Mouse (Mus musculus) testis, adult 2 months (tissue): ENCODE measurements around the gene Mrps34. TPM values are rescaled to one million over a fixed set of nuclear protein-coding genes. Genes with fewer than 3 reads are reported as not detected.

Experiments
- H3K27ac ChIP-seq: fragments of 200-500 bp; 2 replicates; pipeline ENCODE4 v1.5.1; 2012; ENCODE audit warnings: low read depth, low read length; ENCODE audit not compliant: control insufficient read depth, insufficient read depth
- H3K27me3 ChIP-seq: fragments of 200-500 bp; 2 replicates; pipeline ENCODE4 v1.6.1; 2012; ENCODE audit warnings: mild to moderate bottlenecking, low read length, moderate library complexity; ENCODE audit not compliant: control insufficient read depth, insufficient read depth
- H3K36me3 ChIP-seq: fragments of 200-500 bp; 2 replicates; pipeline ENCODE4 v1.6.1; 2012; ENCODE audit warnings: mild to moderate bottlenecking, low read length; ENCODE audit not compliant: control insufficient read depth, insufficient read depth
- H3K4me1 ChIP-seq: fragments of 200-500 bp; 2 replicates; pipeline ENCODE4 v1.6.1; 2012; ENCODE audit warnings: low read length; ENCODE audit not compliant: control insufficient read depth, insufficient read depth
- H3K4me3 ChIP-seq: fragments of 200-500 bp; 2 replicates; pipeline ENCODE4 v1.5.1; 2012; ENCODE audit warnings: low read depth, mild to moderate bottlenecking, low read length, moderate library complexity, mixed read lengths; ENCODE audit not compliant: control insufficient read depth
- CTCF ChIP-seq: fragments of 200-500 bp; IDR thresholded peaks from 2 replicates; pipeline ENCODE4 v1.5.1; 2012; ENCODE audit warnings: low read depth, mild to moderate bottlenecking, inconsistent platforms, low read length, moderate library complexity; ENCODE audit not compliant: control insufficient read depth, insufficient read depth, insufficient replicate concordance
- POLR2A ChIP-seq: fragments of 200-500 bp; IDR thresholded peaks from 2 replicates; pipeline ENCODE4 v1.6.1; 2012; ENCODE audit warnings: low read depth, mild to moderate bottlenecking, inconsistent platforms, low read length, moderate library complexity; ENCODE audit not compliant: control insufficient read depth
- polyA plus RNA-seq: library from polyadenylated mRNA; depleted of rRNA; stranded (reverse); fragments of >200 nt; gene quantifications from 2 replicates; pipeline ENCODE4 v1.2.3, GENCODE M21; 2012; rRNA removed

The Mrps34 gene
- polyA plus RNA-seq: 45.9 and 56.7 TPM in 2 replicates

GRCm38 (mm10) chr17:24894995-24895547, at the start of gene Mrps34, which contains the start of gene Eme2:
Gene Mrps34 (plus strand): TSS chr17:24895116.
Gene Eme2 (minus strand): TSS chr17:24895087.
- Histone ChIP-seq H3K27ac (peak within 1 kb of the TSS; percentile 41), H3K36me3 (peaks cover 2% of the 10 kb centered on the region; the same call in 1 of the 2 replicates), H3K27me3 (no peaks in the 10 kb centered on the region), H3K4me3 (peak within 1 kb of the TSS; percentile 91), H3K4me1 (peaks cover 20% of the 10 kb centered on the region)
- TF ChIP-seq CTCF (no peak), POLR2A (peak; percentile 58)

- Histone ChIP-seq H3K4me3 (no peak overlapping the region), H3K27ac (no peak overlapping the region), H3K4me1 (no peaks in the 10 kb centered on the region; the same call in none of the 2 replicates), H3K36me3 (no peaks in the 10 kb centered on the region), H3K27me3 (no peaks in the 10 kb centered on the region)
- TF ChIP-seq CTCF (no peak), POLR2A (no peak)
These were observed 47.5 kb upstream of the Mrps34 start for GRCm38 (mm10) chr17:24847386-24847785.

DNA sequence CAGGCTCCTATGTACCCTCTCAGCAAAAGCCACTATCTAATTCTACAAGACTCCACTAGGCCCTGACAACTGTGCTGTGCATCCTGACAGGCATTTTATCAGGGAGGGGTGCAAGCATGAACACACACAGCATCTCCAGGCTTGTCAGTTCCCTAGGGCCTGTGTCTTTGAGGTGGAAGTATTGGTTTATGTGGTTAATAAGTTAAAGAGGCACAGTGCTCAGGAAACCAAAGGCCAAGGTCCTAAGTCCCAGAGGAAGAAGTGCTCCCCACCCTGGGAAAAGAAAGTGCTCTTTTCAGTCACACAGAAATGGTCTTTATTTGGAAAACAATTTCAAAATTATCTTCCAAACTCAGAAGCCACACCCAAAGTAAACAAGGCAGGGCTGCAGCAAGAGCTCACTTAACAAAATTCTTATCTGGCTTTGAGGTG, 46.3 kb upstream of the Mrps34 start:
- no peak overlapping the region for H3K27ac ChIP-seq

DNA sequence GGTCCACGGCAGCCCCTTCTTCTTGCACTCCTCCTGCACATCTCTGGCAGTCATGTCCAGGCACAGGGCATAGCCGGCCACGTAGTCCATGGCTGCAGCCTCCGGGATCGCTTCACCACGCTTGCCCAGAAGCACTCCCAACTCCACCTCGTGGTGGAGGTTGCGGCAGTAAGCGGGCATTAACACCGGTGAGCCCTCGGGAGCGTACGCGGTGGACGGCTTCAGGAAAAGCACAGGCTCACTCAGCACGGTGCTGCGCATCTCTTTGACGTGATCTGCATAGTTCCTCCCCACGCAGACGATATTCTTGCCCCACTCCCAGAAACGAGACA, 45.2 kb upstream of the Mrps34 start:
- Histone ChIP-seq H3K4me3 (peak overlapping the region; percentile 81), H3K36me3 (0 out of 2 replicates have a peak, but pooled peaks cover 2% of the 10 kb centered on the region), H3K27ac (peak overlapping the region; percentile 78), H3K27me3 (no peaks in the 10 kb centered on the region), H3K4me1 (no peaks in the 10 kb centered on the region; the same call in 1 of the 2 replicates)
- TF ChIP-seq CTCF: 0 out of 2 replicates have a peak, but pooled peaks have one; percentile 24
- 0 out of 2 replicates have a peak, but pooled peaks have one; percentile 56 for TF ChIP-seq POLR2A

More for the DNA sequence above, 46.3 kb upstream of the Mrps34 start:
- Histone ChIP-seq H3K4me3 (no peak overlapping the region), H3K36me3 (0 out of 2 replicates have a peak, but pooled peaks cover 2% of the 10 kb centered on the region), H3K27me3 (no peaks in the 10 kb centered on the region), H3K4me1 (no peaks in the 10 kb centered on the region; the same call in none of the 2 replicates)
- TF ChIP-seq CTCF (no peak), POLR2A (no peak)

DNA sequence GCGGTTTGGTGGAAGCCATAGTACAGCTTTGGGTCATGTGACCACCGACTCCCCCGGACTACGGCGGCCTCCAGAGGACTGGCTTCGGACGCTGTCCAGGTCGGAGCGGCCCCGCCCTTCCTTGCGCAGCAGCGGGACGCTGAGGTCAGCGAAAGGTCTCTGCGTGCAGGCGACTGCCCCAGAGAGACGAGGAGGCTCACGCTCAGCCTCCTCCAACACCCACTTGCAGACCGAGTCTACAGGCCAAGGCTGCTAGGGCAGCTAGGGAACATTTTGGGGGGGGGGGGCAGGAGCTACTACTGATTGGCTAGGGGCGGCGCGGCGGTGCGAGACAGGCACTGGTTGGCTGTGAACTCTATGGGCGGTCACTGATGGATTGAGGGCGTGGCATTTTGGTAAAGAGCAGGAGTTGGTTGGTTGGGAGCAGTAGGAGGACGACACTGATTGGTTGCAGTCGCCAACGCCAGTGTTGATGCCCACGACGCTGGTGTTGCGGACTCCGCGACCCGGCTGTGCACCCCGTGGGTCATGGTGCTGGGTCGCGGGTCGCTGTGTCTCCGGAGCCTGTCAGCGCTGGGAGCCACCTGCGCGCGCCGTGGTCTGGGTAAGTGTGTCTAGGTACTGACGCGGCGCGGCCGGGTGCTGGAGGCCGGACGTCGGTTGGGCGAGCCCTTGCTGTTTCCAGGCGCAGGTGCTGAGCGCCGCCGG, 44.7 kb upstream of the Mrps34 start, which contains the start of gene Fahd1:
Fahd1 (minus strand) TSS at position 300 of the 708 bp plus-strand sequence.
- TF ChIP-seq POLR2A (peak; percentile 39; the same call in 1 of the 2 replicates), CTCF (no peak)
- no peaks in the 10 kb centered on the region for H3K27me3 ChIP-seq
- H3K27ac ChIP-seq: peak within 1 kb of the TSS; percentile 79
- H3K36me3 ChIP-seq: 0 out of 2 replicates have a peak, but pooled peaks cover 2% of the 10 kb centered on the region
- no peaks in the 10 kb centered on the region; the same call in 1 of the 2 replicates for H3K4me1 ChIP-seq
- H3K4me3 ChIP-seq: peak within 1 kb of the TSS; percentile 81

- H3K4me3 ChIP-seq: peak overlapping the region; percentile 81
- TF ChIP-seq CTCF (no peak), POLR2A (no peak)
- H3K4me1 ChIP-seq: no peaks in the 10 kb centered on the region; the same call in 1 of the 2 replicates
- H3K36me3 ChIP-seq: 0 out of 2 replicates have a peak, but pooled peaks cover 2% of the 10 kb centered on the region
- peak overlapping the region; percentile 79 for H3K27ac ChIP-seq
- no peaks in the 10 kb centered on the region for H3K27me3 ChIP-seq
These were observed 44.2 kb upstream of the Mrps34 start for GRCm38 (mm10) chr17:24850773-24851127.

- Histone ChIP-seq H3K4me1 (no peaks in the 10 kb centered on the region; the same call in 1 of the 2 replicates), H3K27ac (no peak overlapping the region), H3K36me3 (0 out of 2 replicates have a peak, but pooled peaks cover 3% of the 10 kb centered on the region), H3K4me3 (peak overlapping the region; percentile 81; the same call in 1 of the 2 replicates), H3K27me3 (no peaks in the 10 kb centered on the region)
- no peak for TF ChIP-seq POLR2A
- no peak for TF ChIP-seq CTCF
These were observed 43.4 kb upstream of the Mrps34 start for GRCm38 (mm10) chr17:24851381-24852125.
